Mouse (Mus musculus) CH12.LX (cell line): ENCODE data around the gene Pet100. TPM values are rescaled to one million over a fixed set of nuclear protein-coding genes. Genes with fewer than 3 reads are reported as not detected.

Experiments used
- DNase-seq: peaks from one replicate; pipeline ENCODE4 v3.0.0-alpha.2; 2013; ENCODE audit errors: extremely low read depth
- H3K27ac ChIP-seq: 2 replicates; pipeline ENCODE4 v1.5.1; 2012; ENCODE audit warnings: low read depth, mild to moderate bottlenecking, control low read depth, moderate library complexity; ENCODE audit not compliant: insufficient read depth
- H3K27me3 ChIP-seq: replicated peaks from 2 replicates; pipeline ENCODE3; 2012; ENCODE audit warnings: inconsistent platforms
- H3K36me3 ChIP-seq, 2 experiments: replicated peaks in 1 of 2; 2 replicates each; pipeline versions ENCODE3 to v1.6.1; 2012; ENCODE audit warnings: inconsistent platforms in 1 of 2, low read length in 1 of 2, mild to moderate bottlenecking in 1 of 2, mixed read lengths in 1 of 2, moderate library complexity in 1 of 2; ENCODE audit not compliant: control insufficient read depth in 1 of 2, insufficient read depth in 1 of 2
- H3K4me1 ChIP-seq, 2 experiments: 2 replicates each; pipeline ENCODE4 v1.6.1; 2012; ENCODE audit warnings: inconsistent platforms in 1 of 2, moderate library complexity in 1 of 2; ENCODE audit not compliant: insufficient read depth in 2 of 2, control insufficient read depth in 1 of 2
- H3K4me2 ChIP-seq: 2 replicates; pipeline ENCODE4 v1.6.1; 2012; ENCODE audit warnings: low read depth, mild to moderate bottlenecking, control low read depth; ENCODE audit not compliant: poor library complexity, insufficient read depth, severe bottlenecking
- H3K4me3 ChIP-seq, 3 experiments: fragments of 150-350 bp in 1 of 3; sonication (generic) in 1 of 3; replicated peaks in 1 of 3; 2 replicates each; pipeline versions ENCODE3 to v1.5.1; 2011 to 2012; ENCODE audit warnings: low read depth in 2 of 3, low read length in 2 of 3, mild to moderate bottlenecking in 2 of 3, moderate library complexity in 2 of 3, control low read depth in 1 of 3, improper control_type of control experiment in 1 of 3, inconsistent platforms in 1 of 3, mixed read lengths in 1 of 3; ENCODE audit not compliant: poor library complexity in 1 of 3
- H3K79me2 ChIP-seq: replicated peaks from 2 replicates; pipeline ENCODE4 v1.6.1; 2012; ENCODE audit warnings: mild to moderate bottlenecking, moderate library complexity; ENCODE audit not compliant: control insufficient read depth, poor library complexity, insufficient read depth, severe bottlenecking; ENCODE audit errors: extremely low read depth
- H3K9ac ChIP-seq: 2 replicates; pipeline ENCODE4 v1.6.1; 2012; ENCODE audit warnings: low read depth, mild to moderate bottlenecking, control low read depth, moderate library complexity; ENCODE audit not compliant: insufficient read depth
- H3K9me3 ChIP-seq: replicated peaks from 2 replicates; pipeline ENCODE3; 2012; ENCODE audit warnings: low read length, inconsistent platforms, mixed read lengths
- CHD2 ChIP-seq: IDR thresholded peaks from 2 replicates; pipeline ENCODE4 v1.6.1; 2011; ENCODE audit warnings: low read length, improper control_type of control experiment
- ELF1 ChIP-seq: IDR thresholded peaks from 2 replicates; pipeline ENCODE4 v1.6.1; 2014; ENCODE audit warnings: low read depth, mild to moderate bottlenecking, inconsistent platforms, low read length, improper control_type of control experiment
- ETS1 ChIP-seq: conservative IDR thresholded peaks from 2 replicates; pipeline ENCODE4 v1.6.1; 2012; ENCODE audit warnings: low read depth, mild to moderate bottlenecking, inconsistent platforms, low read length, improper control_type of control experiment, moderate library complexity
- HCFC1 ChIP-seq: IDR thresholded peaks from 2 replicates; pipeline ENCODE4 v1.6.1; 2012; ENCODE audit warnings: low read depth, mild to moderate bottlenecking, inconsistent platforms, low read length, improper control_type of control experiment
- JUN ChIP-seq: IDR thresholded peaks from 2 replicates; pipeline ENCODE4 v1.6.1; 2011; ENCODE audit warnings: low read depth, mild to moderate bottlenecking, low read length, improper control_type of control experiment, moderate library complexity; ENCODE audit not compliant: insufficient read depth
- KAT2A ChIP-seq: IDR thresholded peaks from 2 replicates; pipeline ENCODE4 v1.6.1; 2012; ENCODE audit warnings: low read length, improper control_type of control experiment, inconsistent platforms; ENCODE audit not compliant: insufficient replicate concordance
- MAFK ChIP-seq: IDR thresholded peaks from 2 replicates; pipeline ENCODE4 v1.6.1; 2011; ENCODE audit warnings: low read length, improper control_type of control experiment; ENCODE audit not compliant: insufficient replicate concordance
- MAX ChIP-seq: IDR thresholded peaks from 2 replicates; pipeline ENCODE4 v1.6.1; 2011; ENCODE audit warnings: low read length, improper control_type of control experiment
- MAZ ChIP-seq: IDR thresholded peaks from 2 replicates; pipeline ENCODE4 v1.6.1; 2012; ENCODE audit warnings: low read depth, mild to moderate bottlenecking, inconsistent platforms, low read length, improper control_type of control experiment, moderate library complexity
- MXI1 ChIP-seq: IDR thresholded peaks from 2 replicates; pipeline ENCODE4 v1.6.1; 2011; ENCODE audit warnings: mild to moderate bottlenecking, low read depth, low read length, improper control_type of control experiment
- PAX5 ChIP-seq: IDR thresholded peaks from 2 replicates; pipeline ENCODE4 v1.6.1; 2012; ENCODE audit warnings: low read length, inconsistent platforms, mixed read lengths
- POLR2A ChIP-seq: IDR thresholded peaks from 2 replicates; pipeline ENCODE4 v1.6.1; 2011; ENCODE audit warnings: low read depth, mild to moderate bottlenecking, improper control_type of control experiment, low read length
- RAD21 ChIP-seq: IDR thresholded peaks from 2 replicates; pipeline ENCODE4 v1.6.1; 2011; ENCODE audit warnings: low read depth, mild to moderate bottlenecking, low read length, improper control_type of control experiment, moderate library complexity
- SMC3 ChIP-seq: IDR thresholded peaks from 2 replicates; pipeline ENCODE4 v1.6.1; 2011; ENCODE audit warnings: low read depth, low read length, improper control_type of control experiment
- TBP ChIP-seq: conservative IDR thresholded peaks from 2 replicates; pipeline ENCODE4 v1.6.1; 2011; ENCODE audit warnings: low read depth, low read length, improper control_type of control experiment
- UBTF ChIP-seq: IDR thresholded peaks from 2 replicates; pipeline ENCODE4 v1.6.1; 2012; ENCODE audit warnings: low read depth, mild to moderate bottlenecking, inconsistent platforms, low read length, improper control_type of control experiment, moderate library complexity
- ZC3H11A ChIP-seq: IDR thresholded peaks from 2 replicates; pipeline ENCODE4 v1.6.1; 2012; ENCODE audit warnings: low read depth, mild to moderate bottlenecking, inconsistent platforms, low read length, improper control_type of control experiment
- ZNF384 ChIP-seq: IDR thresholded peaks from 2 replicates; pipeline ENCODE4 v1.6.1; 2012; ENCODE audit warnings: low read depth, low read length, improper control_type of control experiment, inconsistent platforms
- dilution Hi-C: fragments of 300-500 bp; cut with MboI; formaldehyde crosslinking; loops from 2 replicates; pipeline ENCODE4 v1.14.3; 2020; ENCODE audit warnings: low sequenced_read_pairs; ENCODE audit not compliant: extremely low pct_unique_long_range_greater_than_20kb, extremely low pct_ligation_motif_present
- in situ Hi-C: fragments of 300-500 bp; cut with MboI; formaldehyde crosslinking; loops from 3 replicates; pipeline ENCODE4 v1.14.3; 2019; ENCODE audit warnings: low sequenced_read_pairs, low pct_ligation_motif_present, low pct_unique_long_range_greater_than_20kb, mixed read lengths
- polyA plus RNA-seq: library from polyadenylated mRNA; unstranded; fragments of >175 nt; gene quantifications from 2 replicates; pipeline ENCODE4 v1.2.1, GENCODE M21; 2012; ENCODE audit warnings: low read depth; ENCODE audit not compliant: insufficient read length
- total RNA-seq, 2 experiments: library from RNA; depleted of rRNA; stranded (reverse); fragments of 300-350 nt in 1 of 2; fragments of >200 nt in 1 of 2; gene quantifications; 2 replicates each; pipeline ENCODE4 v1.2.3; 2012 to 2014

Gene Pet100
- total and polyA plus RNA-seq, 3 experiments: 39.0 to 70.2 (median 62.7) TPM

GRCm38 (mm10) chr8:3660889-3661288 lies 39.5 kb downstream of the Pet100 start:
- H3K27ac ChIP-seq: no peak overlapping the region
- dilution Hi-C loops: no loop called here
- H3K9me3 ChIP-seq: no peaks in the 10 kb centered on the region
- TF ChIP-seq SMC3: no peak
- TF ChIP-seq UBTF: no peak
- TF ChIP-seq TBP: no peak
- TF ChIP-seq JUN: no peak
- 0 out of 2 replicates have a peak, but pooled peaks have one; percentile 24 for TF ChIP-seq ELF1
- TF ChIP-seq RAD21: no peak
- no peak for TF ChIP-seq MAX
- TF ChIP-seq POLR2A: no peak
- no peaks in the 10 kb centered on the region for H3K36me3 ChIP-seq
- in situ Hi-C loops: no loop called here
- no peak overlapping the region for H3K4me3 ChIP-seq
- no peaks in the 10 kb centered on the region for H3K79me2 ChIP-seq
- H3K27me3 ChIP-seq: no peaks in the 10 kb centered on the region
- H3K4me2 ChIP-seq: no peak overlapping the region
- H3K9ac ChIP-seq: no peak overlapping the region
- no peak for DNase-seq
- peaks cover 14 to 39% of the 10 kb centered on the region in 2 experiments for H3K4me1 ChIP-seq

- peak; percentile 58 for DNase-seq
- Histone ChIP-seq H3K36me3 (no peaks in the 10 kb centered on the region), H3K27me3 (no peaks in the 10 kb centered on the region), H3K27ac (no peak overlapping the region), H3K4me3 (no peak overlapping the region), H3K79me2 (no peaks in the 10 kb centered on the region), H3K9ac (peak overlapping the region; percentile 40; the same call in 1 of the 2 replicates), H3K4me2 (peak overlapping the region; percentile 45), H3K9me3 (no peaks in the 10 kb centered on the region), H3K4me1 (peaks cover 15 to 42% of the 10 kb centered on the region in 2 experiments; a peak in 3 of 4 replicates)
- TF ChIP-seq MAZ (no peak), ZNF384 (no peak), PAX5 (no peak), CHD2 (0 out of 2 replicates have a peak, but pooled peaks have one; percentile 23), MXI1 (no peak)
- in situ Hi-C loops: no loop called here
- dilution Hi-C loops: no loop called here
These were observed 43.1 kb downstream of the Pet100 start for GRCm38 (mm10) chr8:3664405-3664804.

- dilution Hi-C loops (no loop called here), in situ Hi-C loops (no loop called here)
- no peaks in the 10 kb centered on the region for H3K9me3 ChIP-seq
- no peaks in the 10 kb centered on the region for H3K36me3 ChIP-seq
- H3K4me1 ChIP-seq: peaks cover 15 to 35% of the 10 kb centered on the region in 2 experiments; a peak in 3 of 4 replicates
- no peaks in the 10 kb centered on the region for H3K79me2 ChIP-seq
- peak within 1 kb of the TSS; percentile 45 for H3K4me2 ChIP-seq
- no peak within 1 kb of the TSS for H3K27ac ChIP-seq
- no peaks in the 10 kb centered on the region for H3K27me3 ChIP-seq
- no peak for TF ChIP-seq HCFC1
- TF ChIP-seq CHD2: no peak
- TF ChIP-seq MAFK: no peak
- no peak for TF ChIP-seq MAZ
- TF ChIP-seq ETS1: no peak
- no peak for TF ChIP-seq UBTF
- TF ChIP-seq KAT2A: no peak
- no peak for TF ChIP-seq ZC3H11A
- no peak within 1 kb of the TSS for H3K4me3 ChIP-seq
- peak within 1 kb of the TSS; percentile 40 for H3K9ac ChIP-seq
- DNase-seq: no peak
These were observed 44.2 kb downstream of the Pet100 start, which contains the start of gene Mcemp1 for GRCm38 (mm10) chr8:3665507-3665906. Gene Mcemp1 (plus strand): TSS chr8:3665754.
